Mouse (Mus musculus) MEL (cell line): Measurements from ENCODE around the gene Manf. TPM values are rescaled to one million over a fixed set of nuclear protein-coding genes. Genes with fewer than 3 reads are reported as not detected.

Experiments
- DNase-seq: peaks from one replicate; pipeline ENCODE4 v3.0.0; 2011; ENCODE audit warnings: low read depth, low spot score
- H3K27ac ChIP-seq: 2 replicates; pipeline ENCODE4 v1.5.1; 2012; ENCODE audit warnings: low read depth, mild to moderate bottlenecking, control low read depth, low read length, moderate library complexity; ENCODE audit not compliant: control insufficient read depth
- H3K27me3 ChIP-seq, 2 experiments: fragments of 150-350 bp in 1 of 2; sonication (generic) in 1 of 2; 2 replicates each; pipeline ENCODE4 v1.6.1; 2012; ENCODE audit warnings: low read length in 2 of 2, mild to moderate bottlenecking in 2 of 2, improper control_type of control experiment in 1 of 2, moderate library complexity in 1 of 2; ENCODE audit not compliant: insufficient read depth in 2 of 2, control insufficient read depth in 1 of 2
- H3K36me3 ChIP-seq, 2 experiments: 2 replicates each; pipeline ENCODE4 v1.6.1; 2012 to 2014; ENCODE audit warnings: low read length in 2 of 2, improper control_type of control experiment in 1 of 2, inconsistent platforms in 1 of 2, mild to moderate bottlenecking in 1 of 2; ENCODE audit not compliant: insufficient read depth in 2 of 2, control insufficient read depth in 1 of 2
- H3K4me1 ChIP-seq, 2 experiments: fragments of 150-350 bp in 1 of 2; sonication (generic) in 1 of 2; 2 replicates each; pipeline ENCODE4 v1.6.1; 2012; ENCODE audit warnings: low read length in 2 of 2, improper control_type of control experiment in 1 of 2, mild to moderate bottlenecking in 1 of 2; ENCODE audit not compliant: insufficient read depth in 2 of 2, control insufficient read depth in 1 of 2
- H3K4me3 ChIP-seq, 2 experiments: fragments of 150-350 bp in 1 of 2; sonication (generic) in 1 of 2; 2 replicates each; pipeline ENCODE4 v1.5.1; 2012; ENCODE audit warnings: low read depth in 2 of 2, low read length in 2 of 2, mild to moderate bottlenecking in 2 of 2, moderate library complexity in 2 of 2, control low read depth in 1 of 2, improper control_type of control experiment in 1 of 2; ENCODE audit not compliant: control insufficient read depth in 1 of 2, insufficient read depth in 1 of 2
- H3K79me2 ChIP-seq: 2 replicates; pipeline ENCODE4 v1.6.1; 2012; ENCODE audit warnings: mild to moderate bottlenecking, low read length, moderate library complexity; ENCODE audit not compliant: control insufficient read depth, poor library complexity, insufficient read depth
- H3K9ac ChIP-seq: 2 replicates; pipeline ENCODE4 v1.6.1; 2012; ENCODE audit warnings: low read depth, mild to moderate bottlenecking, control low read depth, low read length, moderate library complexity; ENCODE audit not compliant: control insufficient read depth, poor library complexity, severe bottlenecking
- H3K9me3 ChIP-seq: fragments of 150-350 bp; sonication (generic); replicated peaks from 2 replicates; pipeline ENCODE4 v1.6.1; 2012; ENCODE audit warnings: mild to moderate bottlenecking, low read length, improper control_type of control experiment, moderate library complexity; ENCODE audit not compliant: insufficient read depth
- BHLHE40 ChIP-seq: IDR thresholded peaks from 2 replicates; pipeline ENCODE4 v1.6.1; 2012; ENCODE audit warnings: low read depth, mild to moderate bottlenecking, inconsistent platforms, low read length, improper control_type of control experiment, borderline replicate concordance
- CHD1 ChIP-seq: IDR thresholded peaks from 2 replicates; pipeline ENCODE4 v1.6.1; 2012; ENCODE audit warnings: low read depth, mild to moderate bottlenecking, inconsistent platforms, low read length, improper control_type of control experiment
- CHD2 ChIP-seq: IDR thresholded peaks from 2 replicates; pipeline ENCODE4 v1.6.1; 2011; ENCODE audit warnings: low read length, improper control_type of control experiment
- E2F4 ChIP-seq: IDR thresholded peaks from 2 replicates; pipeline ENCODE4 v1.6.1; 2011; ENCODE audit warnings: low read depth, low read length, improper control_type of control experiment, borderline replicate concordance
- EP300 ChIP-seq, 2 experiments: IDR thresholded peaks; 2 replicates each; pipeline ENCODE4 v1.6.1; 2011; ENCODE audit warnings: improper control_type of control experiment in 2 of 2, low read length in 2 of 2, low read depth in 1 of 2, mild to moderate bottlenecking in 1 of 2
- ETS1 ChIP-seq: IDR thresholded peaks from 2 replicates; pipeline ENCODE4 v1.6.1; 2012; ENCODE audit warnings: low read depth, mild to moderate bottlenecking, inconsistent platforms, low read length, improper control_type of control experiment, moderate library complexity
- GABPA ChIP-seq: IDR thresholded peaks from 2 replicates; pipeline ENCODE4 v1.6.1; 2012; ENCODE audit warnings: low read depth, mild to moderate bottlenecking, inconsistent platforms, low read length, improper control_type of control experiment, moderate library complexity
- GATA1 ChIP-seq: IDR thresholded peaks from 2 replicates; pipeline ENCODE4 v1.6.1; 2011; ENCODE audit warnings: low read depth, low read length, improper control_type of control experiment
- HCFC1 ChIP-seq: IDR thresholded peaks from 2 replicates; pipeline ENCODE4 v1.6.1; 2012; ENCODE audit warnings: low read depth, mild to moderate bottlenecking, inconsistent platforms, low read length, improper control_type of control experiment, moderate library complexity
- JUND ChIP-seq: IDR thresholded peaks from 2 replicates; pipeline ENCODE4 v1.6.1; 2011; ENCODE audit warnings: low read depth, mild to moderate bottlenecking, improper control_type of control experiment, low read length
- MAFK ChIP-seq: IDR thresholded peaks from 2 replicates; pipeline ENCODE4 v1.6.1; 2011; ENCODE audit warnings: low read depth, mild to moderate bottlenecking, low read length, improper control_type of control experiment, borderline replicate concordance
- MAZ ChIP-seq: IDR thresholded peaks from 2 replicates; pipeline ENCODE4 v1.6.1; 2012; ENCODE audit warnings: low read depth, mild to moderate bottlenecking, inconsistent platforms, low read length, improper control_type of control experiment
- MXI1 ChIP-seq: IDR thresholded peaks from 2 replicates; pipeline ENCODE4 v1.6.1; 2011; ENCODE audit warnings: mild to moderate bottlenecking, low read depth, low read length, improper control_type of control experiment
- MYB ChIP-seq: IDR thresholded peaks from 2 replicates; pipeline ENCODE4 v1.6.1; 2011; ENCODE audit warnings: mild to moderate bottlenecking, low read depth, low read length, improper control_type of control experiment
- MYC ChIP-seq: IDR thresholded peaks from 2 replicates; pipeline ENCODE4 v1.6.1; 2011; ENCODE audit warnings: low read depth, mild to moderate bottlenecking, low read length, improper control_type of control experiment, moderate library complexity
- POLR2AphosphoS2 ChIP-seq: IDR thresholded peaks from 2 replicates; pipeline ENCODE4 v1.6.1; 2011; ENCODE audit warnings: low read length, improper control_type of control experiment
- POLR2AphosphoS5 ChIP-seq: IDR thresholded peaks from 2 replicates; pipeline ENCODE4 v1.6.1; 2012; ENCODE audit warnings: low read depth, borderline replicate concordance, mild to moderate bottlenecking, inconsistent platforms, low read length, moderate library complexity, mixed read lengths
- RAD21 ChIP-seq: IDR thresholded peaks from 2 replicates; pipeline ENCODE4 v1.6.1; 2011; ENCODE audit warnings: mild to moderate bottlenecking, low read depth, low read length, improper control_type of control experiment
- RCOR1 ChIP-seq: IDR thresholded peaks from 2 replicates; pipeline ENCODE4 v1.6.1; 2012; ENCODE audit warnings: low read depth, mild to moderate bottlenecking, inconsistent platforms, low read length, improper control_type of control experiment
- SIN3A ChIP-seq: IDR thresholded peaks from 2 replicates; pipeline ENCODE4 v1.6.1; 2012; ENCODE audit warnings: low read length, improper control_type of control experiment, inconsistent platforms
- SMC3 ChIP-seq: IDR thresholded peaks from 2 replicates; pipeline ENCODE4 v1.6.1; 2011; ENCODE audit warnings: low read depth, low read length, improper control_type of control experiment
- TAL1 ChIP-seq: IDR thresholded peaks from 2 replicates; pipeline ENCODE4 v1.6.1; 2012; ENCODE audit warnings: mild to moderate bottlenecking, inconsistent platforms, low read length, moderate library complexity, mixed read lengths
- TBP ChIP-seq: IDR thresholded peaks from 2 replicates; pipeline ENCODE4 v1.8.0; 2011; ENCODE audit warnings: low read depth, low read length, improper control_type of control experiment
- TCF12 ChIP-seq: IDR thresholded peaks from 2 replicates; pipeline ENCODE4 v1.6.1; 2014; ENCODE audit warnings: low read depth, mild to moderate bottlenecking, inconsistent platforms, low read length, improper control_type of control experiment, moderate library complexity
- UBTF ChIP-seq: IDR thresholded peaks from 2 replicates; pipeline ENCODE4 v1.6.1; 2012; ENCODE audit warnings: low read depth, mild to moderate bottlenecking, inconsistent platforms, low read length, improper control_type of control experiment, moderate library complexity, borderline replicate concordance; ENCODE audit not compliant: insufficient read depth
- USF1 ChIP-seq: IDR thresholded peaks from 2 replicates; pipeline ENCODE4 v1.6.1; 2014; ENCODE audit warnings: low read depth, mild to moderate bottlenecking, inconsistent platforms, low read length, improper control_type of control experiment, moderate library complexity
- USF2 ChIP-seq, 2 experiments: IDR thresholded peaks; 2 replicates each; pipeline ENCODE4 v1.6.1; 2011 to 2012; ENCODE audit warnings: improper control_type of control experiment in 2 of 2, low read length in 2 of 2, borderline replicate concordance in 1 of 2, inconsistent platforms in 1 of 2, low read depth in 1 of 2, mild to moderate bottlenecking in 1 of 2; ENCODE audit not compliant: insufficient read depth in 1 of 2
- ZC3H11A ChIP-seq: IDR thresholded peaks from 2 replicates; pipeline ENCODE4 v1.6.1; 2012; ENCODE audit warnings: low read depth, mild to moderate bottlenecking, inconsistent platforms, low read length, improper control_type of control experiment
- ZKSCAN1 ChIP-seq: IDR thresholded peaks from 2 replicates; pipeline ENCODE4 v1.6.1; 2012; ENCODE audit warnings: low read depth, mild to moderate bottlenecking, inconsistent platforms, low read length, improper control_type of control experiment, moderate library complexity
- ZMIZ1 ChIP-seq: IDR thresholded peaks from 2 replicates; pipeline ENCODE4 v1.6.1; 2012; ENCODE audit warnings: low read depth, mild to moderate bottlenecking, inconsistent platforms, low read length, improper control_type of control experiment, moderate library complexity
- ZNF384 ChIP-seq: IDR thresholded peaks from 2 replicates; pipeline ENCODE4 v1.6.1; 2012; ENCODE audit warnings: low read depth, mild to moderate bottlenecking, inconsistent platforms, low read length, improper control_type of control experiment
- polyA plus RNA-seq, 2 experiments: library from polyadenylated mRNA; stranded (reverse) in 1 of 2; unstranded in 1 of 2; fragments of >175 nt in 1 of 2; fragments of >200 nt in 1 of 2; gene quantifications; 2 replicates each; pipeline versions ENCODE4 v1.2.1 to v1.2.4; 2012; ENCODE audit warnings: low replicate concordance in 2 of 2, low read depth in 1 of 2; ENCODE audit not compliant: insufficient read length in 2 of 2, insufficient read depth in 1 of 2, missing spikeins in 1 of 2
- total RNA-seq: library from RNA; depleted of rRNA; stranded (reverse); fragments of 300-350 nt; gene quantifications from 2 replicates; pipeline ENCODE4 v1.2.3, GENCODE M21; 2012

Gene Manf
- total and polyA plus RNA-seq, 3 experiments, result 289 to 316 TPM; not detected in 1

- no peak overlapping the region for H3K4me3 ChIP-seq
- DNase-seq, result no peak
- no peaks in the 10 kb centered on the region for H3K4me1 ChIP-seq
- no peaks in the 10 kb centered on the region for H3K27me3 ChIP-seq
- H3K9ac ChIP-seq, result no peak overlapping the region
- H3K79me2 ChIP-seq, result no peaks in the 10 kb centered on the region
- H3K27ac ChIP-seq, result no peak overlapping the region
- H3K9me3 ChIP-seq, result no peaks in the 10 kb centered on the region
- peaks cover 5 to 27% of the 10 kb centered on the region in 2 experiments for H3K36me3 ChIP-seq
- TF ChIP-seq ZKSCAN1 (no peak), MAZ (no peak), ZNF384 (no peak), POLR2AphosphoS2 (no peak)
Measured at GRCm38 (mm10) chr9:106874216-106874615, 17.6 kb downstream of the Manf start.

- DNase-seq, result peak; percentile 98
- no peak overlapping the region for H3K4me3 ChIP-seq
- H3K79me2 ChIP-seq, result 0 out of 2 replicates have a peak, but pooled peaks cover 2% of the 10 kb centered on the region
- no peaks in the 10 kb centered on the region for H3K27me3 ChIP-seq
- H3K9me3 ChIP-seq, result no peaks in the 10 kb centered on the region
- H3K27ac ChIP-seq, result peak overlapping the region; percentile 34
- H3K4me1 ChIP-seq, result peaks cover 2 to 11% of the 10 kb centered on the region in 2 experiments; a peak in 3 of 4 replicates
- peaks cover 14 to 32% of the 10 kb centered on the region in 2 experiments for H3K36me3 ChIP-seq
- H3K9ac ChIP-seq, result no peak overlapping the region
- no peak for TF ChIP-seq ZNF384
- peak; percentile 36; the same call in 1 of the 2 replicates for TF ChIP-seq MAFK
- TF ChIP-seq RAD21, result no peak
- no peak for TF ChIP-seq ZKSCAN1
- no peak for TF ChIP-seq USF2 (IDR thresholded peaks at IDR 0.05; ENCODE audit: borderline replicate concordance in 1 of 2, insufficient read depth in 1 of 2, low read depth in 1 of 2, low read length in 2 of 2)
- 0 out of 2 replicates have a peak, but pooled peaks have one; percentile 16 for TF ChIP-seq USF1
- TF ChIP-seq JUND, result 0 out of 2 replicates have a peak, but pooled peaks have one; percentile 77
- TF ChIP-seq SMC3, result peak; percentile 25; the same call in 1 of the 2 replicates
- TF ChIP-seq ZMIZ1, result no peak
- TF ChIP-seq EP300 (IDR thresholded peaks at IDR 0.05; ENCODE audit: low read depth in 1 of 2, low read length in 2 of 2), result peak; percentile 91 to 93
- no peak for TF ChIP-seq E2F4
- no peak for TF ChIP-seq POLR2AphosphoS2
- no peak for TF ChIP-seq POLR2AphosphoS5
- TF ChIP-seq TAL1, result peak; percentile 95
- peak; percentile 99 for TF ChIP-seq SIN3A
- TF ChIP-seq ETS1, result peak; percentile 100
- no peak for TF ChIP-seq MYB
- 0 out of 2 replicates have a peak, but pooled peaks have one; percentile 30 for TF ChIP-seq TBP
- no peak for TF ChIP-seq CHD1
- TF ChIP-seq TCF12, result peak; percentile 89
- TF ChIP-seq ZC3H11A, result no peak
- no peak for TF ChIP-seq MAZ
- peak; percentile 50; the same call in 1 of the 2 replicates for TF ChIP-seq BHLHE40
- peak; percentile 90 for TF ChIP-seq MXI1
- TF ChIP-seq RCOR1, result peak; percentile 97
- no peak for TF ChIP-seq GABPA
- TF ChIP-seq GATA1, result peak; percentile 93
- peak; percentile 75; the same call in 1 of the 2 replicates for TF ChIP-seq MYC
- no peak for TF ChIP-seq UBTF
- peak; percentile 66 for TF ChIP-seq HCFC1
- TF ChIP-seq CHD2, result no peak
Measured at GRCm38 (mm10) chr9:106858036-106858435, 33.7 kb downstream of the Manf start.
